Mouse (Mus musculus): ENCODE data around the gene Ccr1l1.

Gene Ccr1l1

DNA sequence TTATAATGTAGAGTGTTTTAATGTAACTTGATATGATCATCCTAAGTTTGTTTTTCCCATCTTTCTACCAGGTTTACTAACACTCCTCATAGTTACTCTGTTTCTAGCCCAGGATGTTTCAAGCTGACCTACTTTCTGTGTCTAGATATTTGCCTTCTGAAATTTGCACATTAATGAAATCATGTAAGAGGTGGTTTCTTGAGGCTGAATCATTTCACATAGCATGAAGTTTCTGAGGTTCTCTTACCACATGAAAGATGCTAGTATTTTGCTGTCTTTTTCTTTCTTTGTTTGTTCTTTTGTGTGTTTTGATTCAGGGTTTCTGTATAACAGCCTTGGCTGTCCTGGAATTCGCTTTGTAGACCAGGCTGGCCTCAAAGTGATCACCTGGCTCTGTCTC lies 18.0 kb downstream of the Ccr1l1 start:
- DNase-seq (ENCODE audit: low spot score) = no peak

GRCm38 (mm10) chr9:123957911-123958413 lies 20.2 kb downstream of the Ccr1l1 start:
- no peak for DNase-seq (ENCODE audit: low spot score)

DNA sequence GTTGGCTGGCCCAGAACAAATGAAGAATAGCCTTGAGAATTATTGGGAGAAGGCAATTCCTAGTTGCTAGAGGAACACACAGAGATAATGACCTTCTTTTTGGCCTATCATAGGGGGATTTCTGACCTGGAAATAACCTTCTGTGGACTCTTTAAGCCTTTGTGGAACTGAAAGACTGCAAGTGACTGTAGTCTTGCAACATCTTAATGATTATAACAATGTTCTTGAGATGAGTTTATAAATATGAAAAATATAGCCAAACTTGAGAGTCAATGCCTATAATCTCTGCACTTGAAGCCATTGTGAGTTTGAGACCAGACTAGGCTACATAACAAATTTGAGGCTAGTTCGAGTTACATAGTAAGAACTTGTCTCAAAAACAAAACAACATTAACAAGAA lies 21.3 kb downstream of the Ccr1l1 start:
- no peak for DNase-seq (ENCODE audit: low spot score)

DNA sequence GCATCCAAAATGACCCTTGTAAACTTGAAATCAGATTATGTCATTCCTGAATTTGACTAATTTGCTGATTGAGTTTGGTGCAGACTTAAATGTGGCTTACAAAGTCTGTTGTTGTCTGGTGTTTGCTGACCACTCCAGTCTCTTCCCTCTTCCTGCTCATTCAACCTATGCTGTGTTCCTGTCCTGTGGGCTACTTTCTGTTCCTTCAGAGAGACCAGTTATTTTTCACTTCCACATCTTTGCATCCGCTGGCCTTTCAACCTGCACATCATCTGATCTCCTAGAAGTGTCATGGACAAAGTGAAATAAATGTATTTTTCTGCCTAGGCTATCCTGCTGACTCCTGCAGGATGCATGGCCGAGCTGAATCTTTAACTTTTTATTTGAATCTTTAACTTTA lies 24.7 kb downstream of the Ccr1l1 start:
- no peak for DNase-seq (ENCODE audit: low spot score)

DNA sequence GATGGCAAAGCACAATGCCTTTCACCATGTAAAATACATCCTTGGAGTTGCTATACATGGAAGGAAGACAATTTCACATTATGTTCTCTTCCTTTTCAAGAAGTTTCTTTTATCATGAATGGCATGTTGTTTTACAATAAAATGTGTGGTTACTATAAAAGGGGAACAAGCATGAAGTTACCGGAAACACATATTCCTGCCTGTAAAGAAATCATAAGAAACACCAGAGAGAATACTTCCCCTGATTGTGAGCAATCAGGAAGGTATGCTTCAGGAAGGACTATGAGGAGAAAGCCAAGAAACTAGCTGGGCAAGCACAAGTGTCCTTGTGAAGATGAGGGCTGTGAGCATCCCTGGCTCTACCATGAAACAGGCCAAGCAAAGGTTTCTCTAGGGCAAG lies 27.0 kb downstream of the Ccr1l1 start:
- DNase-seq (ENCODE audit: low spot score) = no peak

- DNase-seq (ENCODE audit: low spot score) = no peak
Measured at GRCm38 (mm10) chr9:123949432-123949831, 28.8 kb downstream of the Ccr1l1 start.

- DNase-seq (ENCODE audit: low spot score) = no peak
Measured at GRCm38 (mm10) chr9:123947815-123948214, 30.4 kb downstream of the Ccr1l1 start.

- peak; percentile 33 for DNase-seq (ENCODE audit: low spot score)
Measured at GRCm38 (mm10) chr9:123942025-123942424, 36.2 kb downstream of the Ccr1l1 start.

DNA sequence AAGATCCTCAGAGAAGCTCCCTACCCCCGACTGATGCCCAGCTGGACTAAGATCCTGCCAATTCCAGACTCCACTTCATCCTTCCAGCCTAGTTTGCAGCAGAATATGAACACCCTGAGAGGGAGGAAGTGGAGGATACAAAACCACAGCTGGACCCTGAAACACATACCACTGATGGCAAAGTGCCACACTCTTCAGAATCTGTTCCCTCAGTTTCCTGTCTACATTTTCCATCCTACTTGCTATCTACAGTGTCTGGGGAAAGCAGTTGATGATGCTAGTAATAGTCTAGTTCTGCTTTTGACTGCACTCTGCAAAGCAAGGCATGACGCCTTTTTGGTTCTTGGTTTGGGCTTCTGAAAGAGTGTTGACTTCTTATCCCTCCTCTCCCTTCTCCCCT lies 36.9 kb downstream of the Ccr1l1 start:
- DNase-seq (ENCODE audit: low spot score) = peak; percentile 41

GRCm38 (mm10) chr9:123940628-123941027 lies 37.6 kb downstream of the Ccr1l1 start:
- no peak for DNase-seq (ENCODE audit: low spot score)

- no peak for DNase-seq (ENCODE audit: low spot score)
Measured at GRCm38 (mm10) chr9:123940168-123940567, 38.0 kb downstream of the Ccr1l1 start.

DNA sequence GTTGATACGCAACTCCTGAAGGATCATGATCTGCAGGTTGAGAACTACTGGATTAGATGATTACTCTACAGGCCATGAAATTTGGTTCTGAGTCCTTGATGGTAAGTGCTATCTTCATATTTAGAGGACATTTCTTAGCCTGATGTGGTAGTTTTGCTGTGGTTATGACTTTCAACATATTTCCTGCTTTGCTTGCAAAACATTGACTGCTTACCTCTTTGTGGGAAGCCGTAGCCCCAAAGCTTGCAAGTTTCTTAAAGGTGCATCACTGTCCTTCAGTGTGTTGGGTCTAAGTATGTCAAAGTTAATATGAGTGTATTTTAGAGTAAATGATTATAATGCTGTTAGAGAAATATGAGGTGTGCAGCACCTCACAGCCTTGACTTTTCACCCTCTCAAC lies 40.2 kb downstream of the Ccr1l1 start:
- no peak for DNase-seq (ENCODE audit: low spot score)

DNA sequence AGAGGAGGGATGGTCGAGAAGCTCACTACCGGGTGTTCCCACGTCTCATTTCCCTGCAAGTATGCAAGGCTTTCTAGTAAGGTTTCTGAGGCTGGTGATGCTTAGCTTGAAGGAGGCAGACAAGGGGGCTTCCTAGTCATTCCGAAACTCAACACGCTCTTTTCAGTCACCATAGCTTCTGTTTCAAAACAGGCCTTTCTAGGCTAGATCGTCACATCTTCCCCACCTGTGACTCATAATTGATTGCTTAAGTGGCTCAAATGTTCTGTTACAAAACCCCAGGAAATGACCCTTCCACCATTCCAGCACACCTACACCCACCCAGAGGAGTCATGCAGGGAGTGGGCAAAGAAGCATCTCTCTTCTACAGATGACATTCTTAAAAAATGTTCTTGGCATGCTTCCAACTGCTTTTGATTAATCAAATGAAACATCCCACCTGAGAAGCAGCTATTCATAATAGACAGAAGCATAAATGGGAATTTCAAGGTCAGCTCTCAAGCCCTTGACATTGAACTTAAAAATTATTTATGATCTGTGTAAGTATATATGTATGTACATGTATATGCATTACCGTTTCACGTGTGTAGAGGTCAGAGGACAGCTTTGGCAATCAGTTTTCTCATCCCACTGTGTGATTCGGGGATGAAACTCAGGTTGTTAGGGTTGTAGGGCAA lies 41.5 kb downstream of the Ccr1l1 start:
- DNase-seq (ENCODE audit: low spot score) = peak; percentile 32

DNA sequence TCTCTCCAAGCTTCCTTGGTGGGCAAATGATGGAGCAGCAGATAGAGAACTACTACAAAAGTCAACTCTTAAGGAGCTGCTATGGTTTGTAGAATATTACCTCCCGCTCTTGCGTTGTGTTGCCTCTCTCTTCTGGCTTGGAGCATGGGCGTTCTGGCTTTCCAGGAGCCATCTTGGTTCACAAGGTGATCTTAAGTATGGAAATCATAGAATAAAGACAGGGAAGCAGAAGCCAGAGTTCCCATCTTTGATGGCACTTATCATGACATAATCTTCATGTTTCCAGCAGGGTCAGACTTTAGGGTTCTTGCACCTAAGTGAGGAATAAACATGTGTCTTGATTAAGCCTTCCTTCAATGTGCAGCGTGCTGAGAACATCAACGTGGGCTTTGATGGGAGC lies 42.4 kb downstream of the Ccr1l1 start:
- DNase-seq (ENCODE audit: low spot score) = no peak

DNA sequence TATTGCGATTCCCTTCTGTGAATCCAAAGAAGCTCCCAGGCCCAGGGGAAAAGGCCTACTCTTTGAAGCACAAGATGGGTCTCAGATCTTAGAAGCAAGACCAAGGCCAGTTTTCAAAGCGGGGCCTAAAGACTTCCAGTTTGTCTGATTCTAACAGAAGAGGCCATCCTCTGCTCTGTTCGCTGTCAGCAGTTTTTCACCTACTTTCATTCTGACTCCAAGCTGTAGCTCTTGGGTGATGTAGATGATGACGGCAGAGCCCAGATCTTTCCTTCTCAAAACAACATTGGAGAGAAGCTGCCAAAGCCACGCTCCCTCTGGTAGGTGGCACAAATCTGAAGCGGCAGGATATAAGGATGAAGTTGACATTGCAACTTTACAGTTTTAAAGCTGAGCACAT lies 42.9 kb downstream of the Ccr1l1 start:
- no peak for DNase-seq (ENCODE audit: low spot score)

GRCm38 (mm10) chr9:123933716-123934445 lies 44.3 kb downstream of the Ccr1l1 start:
- DNase-seq (ENCODE audit: low spot score) = no peak

DNA sequence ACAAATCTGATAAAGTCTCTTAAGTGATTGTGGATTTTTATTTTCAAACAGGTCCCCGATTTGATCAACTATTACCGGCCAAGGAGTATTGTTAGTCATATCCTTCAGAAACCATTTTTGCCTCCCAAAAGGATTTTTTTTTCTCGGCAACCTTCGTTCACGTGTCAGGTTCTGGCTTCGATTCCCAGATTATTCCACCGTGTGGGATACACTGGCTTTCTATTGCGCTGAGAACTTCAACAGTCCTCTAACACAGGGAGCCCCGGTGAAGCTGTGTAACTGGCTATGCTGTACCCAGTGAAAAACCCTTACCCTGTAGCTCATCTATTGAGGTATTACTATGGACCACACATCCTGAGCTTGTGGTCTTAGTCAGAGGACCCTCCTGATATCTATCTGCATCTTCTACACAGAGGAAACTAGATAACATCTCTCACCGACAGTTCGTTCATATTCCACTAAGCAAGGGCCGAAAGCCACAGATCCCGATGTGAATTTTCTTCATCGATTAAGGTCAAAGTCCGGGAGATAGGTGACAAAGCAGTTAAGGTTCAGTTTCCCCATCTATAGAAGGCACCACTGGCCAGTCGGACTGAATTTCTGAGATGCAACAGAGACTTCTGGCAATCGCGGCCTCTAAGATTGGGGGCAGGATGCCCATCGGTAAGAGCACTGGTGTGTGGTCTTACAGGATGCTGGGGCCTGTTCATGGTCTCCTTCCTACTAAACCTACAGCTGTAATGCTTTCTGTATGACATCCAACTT lies 45.1 kb downstream of the Ccr1l1 start:
- DNase-seq (ENCODE audit: low spot score) = no peak

DNA sequence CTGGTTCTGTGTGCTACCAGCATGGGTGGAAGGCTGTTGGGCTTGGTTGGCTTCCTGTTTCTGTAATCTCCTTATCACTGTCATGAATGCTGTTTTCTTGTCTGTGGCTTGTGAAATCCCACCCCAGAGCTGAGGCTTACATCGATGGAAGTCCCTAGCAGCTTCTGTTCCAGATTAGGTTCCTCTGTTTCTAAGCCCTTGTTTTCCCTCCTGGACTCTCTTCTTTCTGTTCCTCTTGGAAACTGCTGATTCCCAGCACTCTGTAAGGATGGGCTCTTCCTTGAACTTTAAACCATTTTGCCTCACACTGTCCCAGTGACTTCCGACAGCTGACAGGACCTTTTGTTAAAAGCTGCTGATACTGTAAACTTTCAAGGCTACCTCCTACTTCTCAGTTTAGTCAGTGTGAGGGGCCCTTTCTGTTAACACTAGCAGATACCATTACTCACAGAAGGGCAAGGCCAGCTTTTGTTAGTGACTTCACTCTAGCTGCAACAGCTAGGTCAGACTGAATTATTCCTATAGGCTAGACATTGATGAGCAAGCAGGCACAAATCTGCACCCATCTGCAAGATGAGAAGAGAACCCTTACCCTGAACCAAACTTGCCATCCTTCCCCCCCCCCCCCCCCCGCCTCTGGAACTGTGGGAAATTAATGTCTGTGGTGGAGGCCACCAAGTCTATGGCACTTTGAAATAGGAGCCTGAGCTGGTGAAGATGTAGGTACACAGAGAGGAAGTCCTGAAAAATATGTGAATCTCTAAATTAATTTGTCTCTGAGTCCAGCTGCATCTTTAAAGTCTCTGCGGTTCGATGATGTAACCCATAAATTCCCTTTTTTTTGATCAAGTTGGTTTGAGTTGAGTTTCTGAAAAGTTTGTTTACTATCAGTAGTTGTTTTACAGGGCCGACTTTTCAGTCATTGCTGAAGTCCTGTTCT lies 46.2 kb downstream of the Ccr1l1 start:
- peak; percentile 49 for DNase-seq (ENCODE audit: low spot score)

- DNase-seq (ENCODE audit: low spot score) = no peak
Measured at GRCm38 (mm10) chr9:123930926-123931325, 47.3 kb downstream of the Ccr1l1 start.

GRCm38 (mm10) chr9:123930476-123930875 lies 47.7 kb downstream of the Ccr1l1 start:
- DNase-seq (ENCODE audit: low spot score) = no peak

DNA sequence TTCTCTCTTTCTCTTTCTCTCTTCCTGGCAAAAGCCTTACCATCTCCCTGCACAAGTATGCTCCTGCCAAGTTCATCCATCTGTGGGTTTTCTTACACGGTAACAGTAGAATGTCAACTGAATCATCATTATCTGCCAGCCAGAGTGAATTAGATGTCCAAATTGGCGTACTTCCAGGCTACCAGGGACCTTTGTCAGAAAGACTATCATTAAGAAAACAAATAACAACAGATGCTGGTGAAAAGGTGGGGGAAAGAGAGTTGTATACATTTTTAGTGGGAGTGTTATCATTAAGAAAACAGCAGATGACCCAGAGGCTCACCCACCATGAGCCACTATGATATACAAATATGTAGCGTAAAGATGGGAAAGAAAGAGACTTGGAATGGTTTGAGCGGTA lies 48.3 kb downstream of the Ccr1l1 start:
- DNase-seq (ENCODE audit: low spot score) = no peak

DNA sequence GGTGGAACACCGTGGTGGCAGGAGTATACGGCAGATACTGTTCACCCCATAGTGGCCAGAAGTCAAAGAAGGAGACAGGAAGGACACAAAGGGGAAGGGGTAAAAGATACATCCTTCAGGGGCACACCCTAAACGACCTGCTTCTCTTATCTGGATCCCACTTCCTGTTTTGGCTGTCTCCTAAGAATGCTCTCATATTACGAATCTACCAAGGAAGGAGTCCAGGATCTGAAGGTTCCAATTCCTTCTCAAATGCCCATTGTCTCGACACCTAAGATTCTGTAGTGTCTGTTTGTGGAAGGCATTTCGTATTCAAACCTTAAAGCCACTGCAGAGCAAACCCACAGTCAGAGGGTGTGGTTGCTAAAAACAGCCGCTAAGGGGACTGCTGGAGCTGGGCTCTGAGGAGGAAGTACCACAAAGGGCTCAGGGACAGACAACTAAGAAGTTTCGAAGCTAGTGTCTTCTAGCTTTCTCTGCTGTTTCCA lies 49.4 kb downstream of the Ccr1l1 start:
- peak; percentile 71 for DNase-seq (ENCODE audit: low spot score)

Data from lung, postnatal 25 days (tissue).